Mouse (Mus musculus): ENCODE results near the gene Frmpd2. TPM values are rescaled to one million over a fixed set of nuclear protein-coding genes. Genes with fewer than 3 reads are reported as not detected.
"Not testable (repeated sequence)": the region's sequence is repeated elsewhere in the genome, so short reads cannot be mapped to it uniquely, and the experiment has no call there.

Frmpd2 gene
- under 1 TPM in 1 of 2 experiments, not detected in 1; 0.07 TPM for total RNA-seq (2021)
- long read RNA-seq, experiment 1, result 0 reads
- long read RNA-seq, experiment 2, result 0 reads

DNA sequence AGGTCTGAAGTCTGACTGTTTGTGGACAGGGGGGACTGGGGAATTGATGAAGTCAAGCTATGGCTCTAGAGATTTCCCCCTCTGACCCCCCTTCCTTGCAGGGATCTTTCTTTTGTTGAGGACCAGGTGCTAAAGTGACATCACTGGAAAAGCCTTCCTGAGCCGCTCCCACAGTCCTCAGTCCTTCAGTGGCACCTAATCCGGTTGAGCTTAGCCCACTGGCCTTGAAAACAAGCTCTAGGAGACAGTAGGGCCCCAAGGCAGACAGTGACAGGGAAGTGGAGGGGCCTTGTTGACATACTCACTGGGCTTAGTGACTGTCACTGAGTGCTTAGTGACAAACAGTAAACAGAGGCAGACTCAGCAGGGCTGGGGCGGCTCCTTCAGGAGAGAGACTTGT is at the start of gene Frmpd2:
Frmpd2 (plus strand) TSS at position 366 of the 400 bp plus-strand sequence.
- no peak for DNase-seq (ENCODE audit: low spot score)

DNA sequence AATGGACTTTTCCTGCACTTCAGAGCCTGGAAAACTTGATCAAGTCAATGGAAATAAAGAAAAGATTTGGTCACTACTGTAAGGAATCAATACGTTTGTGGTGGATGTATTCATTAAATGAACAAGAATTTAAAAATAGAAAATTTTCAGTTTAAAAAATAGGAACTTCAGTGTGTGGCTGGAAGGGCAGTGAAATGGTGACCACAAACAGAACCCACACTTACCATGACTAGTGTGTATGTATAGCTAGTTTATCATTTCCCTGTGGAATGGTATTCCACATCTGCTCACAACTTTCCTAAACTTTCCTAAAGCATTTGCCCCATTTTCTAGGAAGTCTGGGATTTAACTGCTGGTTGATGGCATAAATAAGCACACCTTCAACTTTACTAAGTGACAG is 48.5 kb upstream of the Frmpd2 start:
- DNase-seq (ENCODE audit: low spot score), result no peak

DNA sequence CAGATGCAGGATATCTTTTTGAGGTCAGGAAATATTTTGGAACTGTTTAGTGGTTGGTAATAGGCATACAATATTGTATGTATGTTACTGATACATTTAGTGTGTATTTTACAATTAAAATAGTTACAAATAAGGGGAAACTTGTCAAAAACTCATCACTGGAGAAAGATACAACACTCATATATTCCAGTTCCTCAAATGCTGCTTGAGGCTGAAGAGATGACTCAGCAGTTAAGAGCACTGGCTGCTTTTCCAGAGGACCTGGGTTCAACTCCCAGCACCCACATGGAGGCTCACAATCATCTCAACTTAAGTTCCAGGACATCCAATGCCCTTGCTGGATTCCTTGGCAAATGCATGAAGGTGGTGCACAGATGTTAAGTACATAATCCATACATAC is 47.4 kb upstream of the Frmpd2 start:
- no peak for DNase-seq (ENCODE audit: low spot score)

- not testable (repeated sequence) for DNase-seq (ENCODE audit: low spot score)
Measured at GRCm38 (mm10) chr14:33432485-33432884, 39.0 kb upstream of the Frmpd2 start.

DNA sequence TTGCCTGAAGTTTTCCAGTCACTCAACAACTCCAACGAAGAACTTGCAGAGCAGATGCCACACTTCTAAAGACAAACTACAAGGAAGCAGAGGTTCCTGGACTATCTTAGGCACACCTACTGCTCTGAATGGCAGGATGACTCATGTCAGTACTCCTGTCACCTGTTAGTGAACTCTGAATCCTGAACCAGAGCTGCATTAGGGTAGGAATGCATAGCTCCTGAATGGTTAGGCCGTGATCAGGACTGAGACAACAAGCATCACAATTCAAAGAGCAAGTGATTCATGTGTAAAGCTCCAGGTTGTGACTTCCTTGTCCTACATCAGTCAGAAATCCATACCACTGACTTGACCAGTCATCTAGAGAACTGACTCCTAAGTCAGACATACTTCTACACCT is 27.7 kb upstream of the Frmpd2 start:
- no peak for DNase-seq (ENCODE audit: low spot score)

DNA sequence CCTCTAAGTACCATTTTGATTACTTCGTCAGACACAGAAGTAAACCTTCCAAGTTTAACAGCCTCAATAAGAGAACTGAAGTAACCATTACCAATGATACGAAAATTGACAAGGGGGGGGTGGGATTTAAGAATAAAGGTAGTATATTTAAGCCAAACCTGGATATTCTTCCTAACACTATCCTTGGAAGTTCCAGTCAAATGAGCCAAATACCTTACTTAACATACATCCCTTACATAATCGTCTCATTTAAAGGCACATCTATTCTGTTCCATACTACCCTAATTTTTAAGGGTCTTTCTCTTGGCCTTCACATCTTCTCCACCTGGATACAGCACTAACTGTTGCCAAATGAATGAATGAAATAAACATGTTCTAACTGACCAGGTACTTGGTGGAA is 25.5 kb upstream of the Frmpd2 start:
- DNase-seq (ENCODE audit: low spot score), result no peak

GRCm38 (mm10) chr14:33446561-33447023 is 24.9 kb upstream of the Frmpd2 start:
- no peak for DNase-seq (ENCODE audit: low spot score)

- DNase-seq (ENCODE audit: low spot score), result peak; percentile 98
Measured at GRCm38 (mm10) chr14:33447027-33447569, 24.4 kb upstream of the Frmpd2 start, which contains the start of gene Mapk8. Gene Mapk8 (minus strand): TSS chr14:33447158.

GRCm38 (mm10) chr14:33448276-33448675 is 23.2 kb upstream of the Frmpd2 start:
- no peak for DNase-seq (ENCODE audit: low spot score)

DNA sequence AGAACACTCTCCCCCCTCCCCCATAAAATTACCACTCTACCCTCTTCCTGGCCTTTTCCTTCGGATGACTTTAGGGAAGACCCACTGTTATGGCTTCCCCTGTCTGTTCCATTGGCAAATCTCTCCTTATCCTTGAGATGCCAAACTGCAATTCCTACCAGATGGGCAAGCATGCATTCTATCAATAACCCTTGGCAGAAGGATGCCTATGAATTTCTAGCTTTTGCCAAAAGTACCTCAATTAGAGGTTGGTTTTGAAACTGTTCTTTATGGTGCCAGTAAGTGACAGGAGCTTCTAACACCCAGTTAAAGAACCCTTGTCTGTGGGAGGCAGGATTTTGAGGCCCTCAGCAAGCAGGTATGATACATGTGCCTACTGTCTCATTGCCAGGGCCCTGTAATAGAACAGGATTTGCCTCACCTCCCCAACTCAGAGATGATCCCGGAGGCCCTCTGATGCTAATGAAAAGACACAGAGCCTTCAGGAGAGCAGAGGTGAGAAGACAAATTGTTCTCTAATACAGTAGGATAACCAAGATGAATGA is 22.1 kb upstream of the Frmpd2 start:
- DNase-seq (ENCODE audit: low spot score), result no peak

GRCm38 (mm10) chr14:33450331-33450730 is 21.2 kb upstream of the Frmpd2 start:
- no peak for DNase-seq (ENCODE audit: low spot score)

- DNase-seq (ENCODE audit: low spot score), result no peak
Measured at GRCm38 (mm10) chr14:33463658-33464057, 7.8 kb upstream of the Frmpd2 start.

- DNase-seq (ENCODE audit: low spot score), result no peak
Measured at GRCm38 (mm10) chr14:33467766-33468165, 3.7 kb upstream of the Frmpd2 start.

GRCm38 (mm10) chr14:33474461-33474860 is 3.0 kb downstream of the Frmpd2 start:
- DNase-seq (ENCODE audit: low spot score), result no peak

DNA sequence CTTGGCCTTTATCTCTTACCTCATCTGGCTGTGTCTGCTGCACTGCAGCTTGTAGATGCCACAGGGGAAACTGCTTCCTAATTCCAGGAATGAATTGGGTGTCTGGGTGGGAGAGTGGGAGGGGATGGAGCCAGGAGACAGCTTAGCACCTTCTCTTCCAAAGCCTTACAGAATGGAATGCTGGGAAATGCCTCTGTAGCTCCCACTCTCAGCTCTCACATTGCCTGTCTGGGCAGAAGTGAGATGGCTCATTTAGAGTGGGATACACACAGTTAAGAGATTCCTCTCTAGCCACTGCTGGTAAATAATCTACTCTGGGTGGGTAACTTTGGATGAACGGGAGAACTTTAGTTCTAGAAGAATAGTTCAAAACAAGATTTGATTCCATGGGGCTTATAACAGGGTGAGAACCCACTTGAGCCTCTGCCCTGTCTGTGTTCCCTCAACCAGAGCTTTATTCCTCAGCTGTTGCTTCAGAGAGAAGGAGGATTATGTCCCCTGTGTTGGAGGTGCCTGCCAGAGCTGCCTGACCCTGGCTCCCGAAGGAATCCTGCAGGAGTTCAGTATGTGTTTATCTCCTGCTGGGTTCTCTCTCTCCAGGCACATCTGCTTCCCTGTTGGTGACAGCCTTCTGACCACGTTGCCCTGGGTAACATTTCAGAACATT is 4.7 kb downstream of the Frmpd2 start:
- no peak for DNase-seq (ENCODE audit: low spot score)

- DNase-seq (ENCODE audit: low spot score), result no peak
Measured at GRCm38 (mm10) chr14:33481991-33482390, 10.5 kb downstream of the Frmpd2 start.

DNA sequence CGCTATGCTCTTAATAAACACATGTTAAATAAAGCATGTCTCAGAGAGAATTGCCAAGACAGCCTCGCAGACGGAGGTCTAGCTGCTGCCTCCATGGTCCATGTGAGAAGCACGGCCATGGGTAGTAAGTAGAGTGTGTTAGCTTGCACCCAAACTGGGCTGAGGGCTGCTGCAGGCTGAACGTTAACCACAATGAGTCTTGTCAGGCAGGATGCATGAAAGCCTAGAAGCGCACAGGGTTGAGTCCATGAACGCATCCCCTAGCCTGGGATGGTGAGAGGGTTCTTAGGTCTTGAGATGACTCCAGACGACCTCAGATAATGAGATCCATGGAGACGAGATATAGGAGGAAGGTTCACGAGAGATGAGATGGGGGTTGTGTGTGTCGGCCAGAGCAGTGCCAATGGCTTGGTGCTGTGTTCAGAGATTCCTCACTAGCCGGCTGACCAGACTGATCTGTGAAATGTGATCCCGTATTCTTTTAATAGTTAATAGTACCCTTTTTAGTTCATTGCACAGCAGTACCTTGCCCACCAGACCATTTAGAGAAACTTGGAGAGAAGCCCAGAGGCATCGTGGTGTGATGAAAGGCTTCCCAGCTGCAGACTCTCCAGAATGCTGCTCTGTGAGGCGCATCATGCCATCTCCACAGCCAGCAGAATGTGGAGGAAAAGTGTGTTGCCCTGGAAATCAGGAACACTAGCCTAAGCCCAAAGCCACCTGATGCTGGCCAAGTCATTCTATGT is 16.5 kb downstream of the Frmpd2 start:
- DNase-seq (ENCODE audit: low spot score), result no peak

DNA sequence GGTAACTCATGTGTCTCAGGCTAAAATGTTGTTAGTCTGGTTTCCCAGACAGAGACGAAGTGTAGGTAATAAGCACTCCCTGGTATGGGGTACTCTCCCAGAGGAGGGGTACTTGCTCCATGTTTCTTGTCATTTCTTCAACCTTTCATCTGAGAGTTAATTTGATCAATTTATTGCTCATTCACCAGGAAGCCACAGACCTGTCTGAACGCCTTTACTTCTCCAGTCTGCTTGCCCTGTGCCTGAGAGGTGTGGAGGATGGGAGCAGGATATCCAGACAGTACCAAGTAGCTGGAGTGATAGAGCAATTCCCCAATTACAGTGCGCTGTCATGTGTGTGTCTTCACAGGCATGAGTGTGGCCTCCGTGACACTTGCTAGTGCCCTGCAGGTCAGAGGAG is 23.7 kb downstream of the Frmpd2 start:
- no peak for DNase-seq (ENCODE audit: low spot score)

- no peak for DNase-seq (ENCODE audit: low spot score)
Measured at GRCm38 (mm10) chr14:33497418-33497817, 25.9 kb downstream of the Frmpd2 start.

GRCm38 (mm10) chr14:33498849-33499248 is 27.4 kb downstream of the Frmpd2 start:
- peak; percentile 24 for DNase-seq (ENCODE audit: low spot score)

- peak; percentile 58 for DNase-seq (ENCODE audit: low spot score)
Measured at GRCm38 (mm10) chr14:33500631-33501030, 29.1 kb downstream of the Frmpd2 start.

- no peak for DNase-seq (ENCODE audit: low spot score)
Measured at GRCm38 (mm10) chr14:33503311-33503710, 31.8 kb downstream of the Frmpd2 start.
